Mouse (Mus musculus) liver, postnatal 0 days (tissue): ENCODE results near the gene Ralgps1. TPM values are rescaled to one million over a fixed set of nuclear protein-coding genes. Genes with fewer than 3 reads are reported as not detected.

Experiments used
- ATAC-seq: fragments of 200-750 bp; cut with Nextera tagmentation; 2 replicates; pipeline ENCODE4 v1.8.0; 2017; ENCODE audit warnings: mild to moderate bottlenecking, moderate library complexity
- DNase-seq: peaks from one replicate; pipeline ENCODE4 v3.0.0-alpha.2; 2016
- H3K27ac ChIP-seq: fragments of 300-500 bp; sonication (generic); 2 replicates; pipeline ENCODE4 v1.5.1; 2014; ENCODE audit warnings: antibody characterized with exemption, moderate library complexity, mild to moderate bottlenecking, low read depth
- H3K27me3 ChIP-seq: fragments of 300-500 bp; sonication (generic); 2 replicates; pipeline ENCODE4 v1.6.1; 2014; ENCODE audit warnings: low read length, control low read depth, mixed read lengths; ENCODE audit not compliant: insufficient read depth
- H3K36me3 ChIP-seq: fragments of 300-500 bp; sonication (generic); replicated peaks from 2 replicates; pipeline ENCODE4 v1.6.1; 2014; ENCODE audit warnings: mild to moderate bottlenecking, control low read depth, low read length, moderate library complexity, mixed read lengths; ENCODE audit not compliant: insufficient read depth
- H3K4me1 ChIP-seq: fragments of 300-500 bp; sonication (generic); 2 replicates; pipeline ENCODE4 v1.6.1; 2014; ENCODE audit warnings: antibody characterized with exemption, mild to moderate bottlenecking, control low read depth; ENCODE audit not compliant: insufficient read depth
- H3K4me2 ChIP-seq: fragments of 300-500 bp; sonication (generic); 2 replicates; pipeline ENCODE4 v1.6.1; 2014; ENCODE audit warnings: low read depth, mild to moderate bottlenecking, low read length, moderate library complexity, mixed read lengths
- H3K4me3 ChIP-seq: fragments of 300-500 bp; sonication (generic); 2 replicates; pipeline ENCODE4 v1.5.1; 2014; ENCODE audit warnings: low read depth, low read length
- H3K9ac ChIP-seq: fragments of 300-500 bp; sonication (generic); replicated peaks from 2 replicates; pipeline ENCODE4 v1.6.1; 2014; ENCODE audit warnings: mild to moderate bottlenecking, moderate library complexity
- H3K9me3 ChIP-seq: fragments of 300-500 bp; sonication (generic); 2 replicates; pipeline ENCODE4 v1.6.1; 2016; ENCODE audit warnings: mild to moderate bottlenecking, control low read depth, low read length, mixed read lengths
- CTCF ChIP-seq: sonication (generic); IDR thresholded peaks from 2 replicates; pipeline ENCODE4 v1.5.1; 2016; ENCODE audit warnings: antibody characterized with exemption, low read depth
- EP300 ChIP-seq: IDR thresholded peaks from 2 replicates; pipeline ENCODE4 v1.6.1; 2016; ENCODE audit warnings: antibody characterized with exemption, low read depth, mild to moderate bottlenecking
- WGBS: fragments of 180-500 bp; shearing (Covaris S2); extraction: QIAGEN DNeasy Blood & Tissue Kit; methylation state at CpG from one replicate; pipeline ENCODE4 v1.1.7; 2014; ENCODE audit not compliant: insufficient replicate concordance; 5-methylcytosine and 5-hydroxymethylcytosine counted together
- polyA plus RNA-seq: library from polyadenylated mRNA; unstranded; fragments of >200 nt; fragmentation: Nextera tagmentation; extraction: Ambion mirVana; gene quantifications from 2 replicates; pipeline ENCODE4 v1.2.1, GENCODE M21; 2015

Gene Ralgps1
- 0.51 and 0.83 TPM in 2 replicates for polyA plus RNA-seq

DNA sequence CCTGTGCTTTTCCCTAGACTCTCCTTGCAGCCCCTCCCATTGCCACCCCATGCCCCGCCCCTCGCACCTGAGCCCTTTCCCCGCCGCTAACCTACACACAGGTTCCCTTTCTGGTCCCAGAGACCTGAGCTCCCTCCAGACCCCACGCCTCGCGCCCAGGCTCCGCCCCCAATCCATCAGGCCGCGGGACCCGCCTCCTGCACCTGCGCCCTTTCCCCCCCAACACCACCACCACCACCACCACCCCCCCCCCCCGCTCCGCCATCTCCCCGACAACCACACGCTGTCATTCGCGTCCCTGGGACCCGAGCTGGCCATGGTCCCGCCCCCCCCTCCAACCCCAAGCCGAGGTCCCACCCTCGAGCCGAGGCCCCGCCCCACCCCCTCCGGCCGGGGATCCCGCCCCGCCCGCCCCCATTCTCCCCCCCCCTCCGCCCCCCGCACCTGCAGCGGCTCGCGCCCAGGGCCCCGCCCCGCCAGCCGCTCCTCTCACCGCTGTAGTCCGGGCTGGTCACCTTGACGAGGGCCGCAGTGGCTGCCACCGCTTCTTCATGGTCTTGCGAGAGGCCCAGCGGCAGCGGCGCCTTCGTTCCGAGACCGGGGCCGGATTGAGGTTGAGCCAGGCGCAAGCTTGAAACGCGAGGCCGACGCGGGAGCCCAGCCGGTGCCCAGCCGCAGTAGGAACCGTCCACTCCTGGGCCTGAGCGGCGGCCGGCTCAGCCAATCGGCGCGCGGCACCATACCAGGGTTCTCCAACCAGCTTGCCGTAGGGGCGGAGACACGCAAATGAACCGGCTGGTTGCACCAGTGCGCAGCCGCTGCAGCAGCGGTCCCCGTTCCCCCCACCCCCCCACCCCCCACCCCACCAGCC is at the start of gene Ralgps1:
TSS of gene Ralgps1 (minus strand) at position 710 of the 871 bp plus-strand sequence.
- Histone ChIP-seq H3K27ac (peak within 1 kb of the TSS; percentile 79), H3K9me3 (no peaks in the 10 kb centered on the region), H3K9ac (peak within 1 kb of the TSS; percentile 50), H3K4me1 (peaks cover 3% of the 10 kb centered on the region; the same call in 1 of the 2 replicates), H3K4me3 (peak within 1 kb of the TSS; percentile 55), H3K27me3 (no peaks in the 10 kb centered on the region), H3K4me2 (peak within 1 kb of the TSS; percentile 88), H3K36me3 (no peaks in the 10 kb centered on the region)
- WGBS, result under 1% methylated on average over 29 of the region's 74 CpGs
- ATAC-seq, result peak; percentile 97
- TF ChIP-seq EP300 (no peak), CTCF (no peak)
- peak; percentile 94 for DNase-seq

DNA sequence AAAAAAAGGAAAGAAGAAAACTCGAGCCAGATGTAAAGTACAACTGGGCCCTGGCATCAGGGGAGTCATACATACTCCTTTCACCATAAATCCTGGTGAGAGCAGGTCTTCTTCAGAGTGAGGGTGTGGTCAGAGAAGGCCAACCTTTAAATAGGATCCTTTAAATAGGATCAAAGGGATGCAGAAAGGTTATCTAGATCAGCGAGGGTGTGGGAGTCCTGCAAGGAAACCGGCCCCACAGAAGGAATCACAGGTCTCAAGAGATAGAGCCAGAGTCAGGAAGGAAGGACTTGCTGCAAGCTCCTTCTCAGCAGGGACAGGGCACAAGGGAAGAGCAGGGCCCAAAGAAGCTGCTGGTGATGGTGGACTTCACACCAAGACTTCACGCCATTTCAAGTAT is 46.2 kb upstream of the Ralgps1 start:
- no peak overlapping the region for H3K9ac ChIP-seq
- no peak overlapping the region for H3K4me2 ChIP-seq
- 67% methylated on average over 4 of the region's 4 CpGs for WGBS
- no peak for ATAC-seq
- TF ChIP-seq EP300 (no peak), CTCF (no peak)
- no peaks in the 10 kb centered on the region for H3K27me3 ChIP-seq
- H3K36me3 ChIP-seq, result peaks cover 16% of the 10 kb centered on the region
- no peak overlapping the region for H3K4me3 ChIP-seq
- DNase-seq, result no peak
- H3K27ac ChIP-seq, result no peak overlapping the region
- no peaks in the 10 kb centered on the region for H3K4me1 ChIP-seq
- H3K9me3 ChIP-seq, result no peaks in the 10 kb centered on the region

DNA sequence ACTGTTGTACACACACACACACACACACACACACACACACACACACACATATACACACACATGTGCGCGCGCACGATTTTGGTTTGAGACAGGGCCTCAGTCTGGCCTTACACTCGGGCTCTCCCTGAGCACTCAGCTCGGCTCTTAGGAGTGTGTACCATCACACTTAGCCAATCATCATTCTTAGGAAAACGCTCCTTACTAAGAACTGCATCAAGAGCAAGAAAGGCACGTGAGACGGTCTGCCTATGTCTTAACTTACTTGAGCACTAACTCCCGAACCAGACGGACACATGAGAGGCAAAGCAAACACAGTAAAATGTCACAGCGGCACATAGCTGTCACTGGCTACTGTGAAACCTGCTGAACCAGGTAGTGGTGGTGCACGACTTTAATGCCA is 42.7 kb upstream of the Ralgps1 start:
- no peaks in the 10 kb centered on the region for H3K9me3 ChIP-seq
- no peaks in the 10 kb centered on the region for H3K27me3 ChIP-seq
- WGBS, result 86% methylated on average over 13 of the region's 13 CpGs
- no peak overlapping the region for H3K4me2 ChIP-seq
- ATAC-seq (no peak), DNase-seq (no peak)
- H3K4me3 ChIP-seq, result no peak overlapping the region
- H3K27ac ChIP-seq, result no peak overlapping the region
- no peaks in the 10 kb centered on the region for H3K4me1 ChIP-seq
- H3K9ac ChIP-seq, result no peak overlapping the region
- H3K36me3 ChIP-seq, result peaks cover 28% of the 10 kb centered on the region
- TF ChIP-seq CTCF, result no peak
- no peak for TF ChIP-seq EP300

DNA sequence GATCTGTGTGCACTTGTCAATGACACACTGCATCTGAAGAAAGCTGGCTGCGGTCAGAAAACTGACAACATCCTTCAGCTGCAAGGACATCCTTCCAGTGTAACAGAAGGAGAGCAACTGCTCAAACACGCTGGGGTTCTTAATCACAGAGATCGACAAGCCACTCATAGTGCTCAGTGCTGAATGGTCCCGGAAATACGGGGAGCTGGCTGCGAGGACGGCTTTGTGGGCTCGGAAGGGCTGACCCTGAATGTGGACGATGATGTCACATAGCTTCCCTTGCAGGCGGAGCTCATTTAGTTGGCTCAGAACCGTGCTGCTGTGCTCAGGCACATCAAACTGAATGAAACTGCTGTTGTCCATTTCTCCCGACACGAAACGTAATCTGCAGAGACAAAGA is 40.8 kb upstream of the Ralgps1 start:
- Histone ChIP-seq H3K9me3 (no peaks in the 10 kb centered on the region), H3K27me3 (no peaks in the 10 kb centered on the region), H3K27ac (no peak overlapping the region), H3K36me3 (peaks cover 31% of the 10 kb centered on the region), H3K4me1 (no peaks in the 10 kb centered on the region), H3K9ac (no peak overlapping the region), H3K4me3 (no peak overlapping the region), H3K4me2 (no peak overlapping the region)
- ATAC-seq, result no peak
- no peak for DNase-seq
- TF ChIP-seq CTCF (no peak), EP300 (no peak)
- WGBS, result 86% methylated on average over 14 of the region's 14 CpGs

DNA sequence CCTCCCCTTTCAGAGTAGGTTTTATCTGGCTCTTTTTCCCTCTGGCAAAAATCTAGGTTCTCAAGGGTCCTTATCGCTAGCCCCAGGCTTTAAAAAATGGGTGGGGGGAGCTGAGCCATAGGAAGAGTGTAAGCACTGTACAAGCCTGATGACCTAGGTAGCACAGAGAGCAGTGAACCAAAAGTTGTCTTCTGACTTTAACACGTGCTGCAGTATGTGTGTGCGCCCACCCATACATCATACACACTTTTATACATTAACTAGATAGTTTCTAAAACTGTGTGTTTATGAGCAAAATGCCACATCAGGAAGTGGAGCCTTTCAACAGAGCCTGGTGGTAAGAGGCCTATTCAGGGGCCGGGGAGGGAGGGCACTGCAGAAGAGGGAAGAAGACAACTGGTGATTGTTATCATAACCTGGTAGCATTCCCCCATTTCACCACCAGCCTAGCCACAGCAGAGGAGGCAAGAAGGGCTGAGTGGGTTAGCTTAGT is 32.3 kb upstream of the Ralgps1 start:
- Histone ChIP-seq H3K9ac (peak overlapping the region; percentile 26), H3K36me3 (peaks cover 3% of the 10 kb centered on the region; the same call in 1 of the 2 replicates), H3K27ac (peak overlapping the region; percentile 75), H3K4me3 (no peak overlapping the region), H3K4me2 (0 out of 2 replicates have a peak overlapping the region, but pooled peaks have one; percentile 29), H3K9me3 (no peaks in the 10 kb centered on the region), H3K4me1 (peaks cover 16% of the 10 kb centered on the region), H3K27me3 (no peaks in the 10 kb centered on the region)
- 35% methylated on average over 4 of the region's 4 CpGs for WGBS
- ATAC-seq (peak; percentile 57), DNase-seq (peak; percentile 47)
- TF ChIP-seq CTCF, result no peak
- TF ChIP-seq EP300, result no peak

DNA sequence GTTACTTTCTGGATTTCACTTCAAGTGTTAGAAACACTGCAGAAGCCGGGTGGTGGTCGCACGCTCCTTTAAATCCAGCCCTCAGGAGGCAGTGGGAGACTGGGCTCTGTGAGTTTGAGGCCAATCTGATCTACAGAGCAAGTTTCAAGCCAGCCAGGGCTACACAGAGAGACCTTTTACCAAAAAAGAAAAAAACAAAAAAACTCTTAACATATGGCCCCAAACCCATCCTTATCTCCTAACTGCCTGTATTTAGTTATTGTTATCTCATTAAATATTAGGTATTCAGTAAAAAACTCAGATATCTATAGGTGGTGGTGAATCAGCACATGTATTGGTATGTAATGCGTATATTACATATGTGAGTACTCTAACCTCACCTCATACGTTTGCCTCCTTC is 31.4 kb upstream of the Ralgps1 start:
- H3K9me3 ChIP-seq, result no peaks in the 10 kb centered on the region
- no peaks in the 10 kb centered on the region for H3K27me3 ChIP-seq
- H3K9ac ChIP-seq, result no peak overlapping the region
- H3K4me2 ChIP-seq, result no peak overlapping the region
- DNase-seq (no peak), ATAC-seq (no peak; the same call in 1 of the 2 replicates)
- TF ChIP-seq CTCF (no peak), EP300 (no peak)
- H3K4me3 ChIP-seq, result no peak overlapping the region
- H3K36me3 ChIP-seq, result no peaks in the 10 kb centered on the region
- 61% methylated on average over 5 of the region's 5 CpGs for WGBS
- no peak overlapping the region for H3K27ac ChIP-seq
- peaks cover 16% of the 10 kb centered on the region for H3K4me1 ChIP-seq
